Mouse (Mus musculus) spleen, adult 2 months (tissue): ENCODE measurements at regions not wholly inside any gene's neighbourhood (a gene's known extent, or its start where the extent isn't known, plus 50 kb on each side); places are given as distances from the start of the nearest gene placed in this dataset.

Experiments used
- CTCF ChIP-seq: fragments of 200-500 bp; IDR thresholded peaks from 2 replicates; pipeline ENCODE4 v1.5.1; 2011; ENCODE audit warnings: mild to moderate bottlenecking, inconsistent platforms; ENCODE audit not compliant: insufficient read depth, insufficient read length, insufficient replicate concordance; ENCODE audit errors: extremely low read depth
- POLR2A ChIP-seq: fragments of 200-500 bp; IDR thresholded peaks from 2 replicates; pipeline ENCODE4 v1.6.1; 2011; ENCODE audit warnings: low read depth, low read length, inconsistent platforms

- TF ChIP-seq CTCF, result no peak
- no peak for TF ChIP-seq POLR2A
These were observed 147.0 kb upstream of the Spag17 start for GRCm38 (mm10) chr3:99738093-99738803.
